Mouse (Mus musculus): ENCODE measurements around the gene Vmn1r239-ps.
"Not testable (repeated sequence)": the region's sequence is repeated elsewhere in the genome, so short reads cannot be mapped to it uniquely, and the experiment has no call there.

The Vmn1r239-ps gene

GRCm38 (mm10) chrX:147453610-147454009 lies at the start of gene Vmn1r239-ps:
TSS of gene Vmn1r239-ps (minus strand) at chrX:147453710.
- DNase-seq: not testable (repeated sequence)

- DNase-seq: no peak
These were observed 36.0 kb upstream of the Vmn1r239-ps start for GRCm38 (mm10) chrX:147489551-147489950.

- DNase-seq: no peak
These were observed 10.1 kb downstream of the Vmn1r239-ps start for GRCm38 (mm10) chrX:147443386-147443785.

GRCm38 (mm10) chrX:147435400-147435799 lies 18.1 kb downstream of the Vmn1r239-ps start:
- DNase-seq: no peak

- DNase-seq: peak; percentile 87
These were observed 23.8 kb downstream of the Vmn1r239-ps start for GRCm38 (mm10) chrX:147429753-147430152.

GRCm38 (mm10) chrX:147429129-147429528 lies 24.4 kb downstream of the Vmn1r239-ps start, which contains the start of gene Il13ra2:
TSS of gene Il13ra2 (minus strand) at chrX:147429192.
- DNase-seq: no peak
